Mouse (Mus musculus): ENCODE data around the gene Shkbp1.

Gene Shkbp1

GRCm38 (mm10) chr7:27334405-27334911 is 21.4 kb downstream of the Shkbp1 start:
- DNase-seq (ENCODE audit: low read depth, low spot score) = no peak

- no peak for DNase-seq (ENCODE audit: low read depth, low spot score)
Measured at GRCm38 (mm10) chr7:27333316-27333941, 22.4 kb downstream of the Shkbp1 start.

- DNase-seq (ENCODE audit: low read depth, low spot score) = no peak
Measured at GRCm38 (mm10) chr7:27332353-27333199, 23.2 kb downstream of the Shkbp1 start.

GRCm38 (mm10) chr7:27331854-27332253 is 24.0 kb downstream of the Shkbp1 start:
- no peak for DNase-seq (ENCODE audit: low read depth, low spot score)

- no peak for DNase-seq (ENCODE audit: low read depth, low spot score)
Measured at GRCm38 (mm10) chr7:27331541-27331851, 24.3 kb downstream of the Shkbp1 start.

- peak; percentile 40 for DNase-seq (ENCODE audit: low read depth, low spot score)
Measured at GRCm38 (mm10) chr7:27330709-27331540, 24.9 kb downstream of the Shkbp1 start.

- no peak for DNase-seq (ENCODE audit: low read depth, low spot score)
Measured at GRCm38 (mm10) chr7:27329981-27330380, 25.8 kb downstream of the Shkbp1 start.

- DNase-seq (ENCODE audit: low read depth, low spot score) = no peak
Measured at GRCm38 (mm10) chr7:27329326-27329947, 26.4 kb downstream of the Shkbp1 start.

- no peak for DNase-seq (ENCODE audit: low read depth, low spot score)
Measured at GRCm38 (mm10) chr7:27328648-27329047, 27.2 kb downstream of the Shkbp1 start.

- no peak for DNase-seq (ENCODE audit: low read depth, low spot score)
Measured at GRCm38 (mm10) chr7:27328161-27328560, 27.7 kb downstream of the Shkbp1 start.

GRCm38 (mm10) chr7:27327500-27327899 is 28.3 kb downstream of the Shkbp1 start:
- no peak for DNase-seq (ENCODE audit: low read depth, low spot score)

- DNase-seq (ENCODE audit: low read depth, low spot score) = no peak
Measured at GRCm38 (mm10) chr7:27326101-27326880, 29.5 kb downstream of the Shkbp1 start.

- no peak for DNase-seq (ENCODE audit: low read depth, low spot score)
Measured at GRCm38 (mm10) chr7:27325697-27326096, 30.1 kb downstream of the Shkbp1 start.

- DNase-seq (ENCODE audit: low read depth, low spot score) = no peak
Measured at GRCm38 (mm10) chr7:27324928-27325327, 30.9 kb downstream of the Shkbp1 start.

GRCm38 (mm10) chr7:27324161-27324560 is 31.7 kb downstream of the Shkbp1 start:
- DNase-seq (ENCODE audit: low read depth, low spot score) = no peak

- no peak for DNase-seq (ENCODE audit: low read depth, low spot score)
Measured at GRCm38 (mm10) chr7:27323001-27323400, 32.8 kb downstream of the Shkbp1 start.

- DNase-seq (ENCODE audit: low read depth, low spot score) = no peak
Measured at GRCm38 (mm10) chr7:27322291-27322690, 33.5 kb downstream of the Shkbp1 start.

- DNase-seq (ENCODE audit: low read depth, low spot score) = no peak
Measured at GRCm38 (mm10) chr7:27319411-27319810, 36.4 kb downstream of the Shkbp1 start.

GRCm38 (mm10) chr7:27315958-27316357 is 39.9 kb downstream of the Shkbp1 start:
- no peak for DNase-seq (ENCODE audit: low read depth, low spot score)

GRCm38 (mm10) chr7:27314393-27314792 is 41.4 kb downstream of the Shkbp1 start:
- DNase-seq (ENCODE audit: low read depth, low spot score) = no peak

Measured in telencephalon, adult 2 months (tissue).